Mouse (Mus musculus) ES-Bruce4 (cell line): ENCODE measurements around the gene Cpn2.

Experiments used
- CTCF ChIP-seq: IDR thresholded peaks from one replicate; pipeline ENCODE4 v1.8.1; 2011; ENCODE audit warnings: low read depth, low read length
- EP300 ChIP-seq: IDR thresholded peaks from 2 replicates; pipeline ENCODE4 v1.6.1; 2011; ENCODE audit warnings: low read depth, low read length; ENCODE audit not compliant: insufficient read depth
- POLR2A ChIP-seq: IDR thresholded peaks from one replicate; pipeline ENCODE4 v1.8.1; 2011; ENCODE audit warnings: low read length; ENCODE audit not compliant: insufficient read depth

- TF ChIP-seq POLR2A: no peak
- no peak for TF ChIP-seq CTCF
- no peak for TF ChIP-seq EP300
These were observed 31.7 kb downstream of the Cpn2 start for GRCm38 (mm10) chr16:30235577-30235976.
